Mouse (Mus musculus) kidney, postnatal 10 days (tissue): ENCODE measurements around the gene Ptpra.
"Not testable (repeated sequence)": the region's sequence is repeated elsewhere in the genome, so short reads cannot be mapped to it uniquely, and the experiment has no call there.

ENCODE experiments used
- DNase-seq: peaks from one replicate; pipeline ENCODE4 v3.0.0; 2021; ENCODE audit warnings: mixed read lengths

Gene Ptpra

DNA sequence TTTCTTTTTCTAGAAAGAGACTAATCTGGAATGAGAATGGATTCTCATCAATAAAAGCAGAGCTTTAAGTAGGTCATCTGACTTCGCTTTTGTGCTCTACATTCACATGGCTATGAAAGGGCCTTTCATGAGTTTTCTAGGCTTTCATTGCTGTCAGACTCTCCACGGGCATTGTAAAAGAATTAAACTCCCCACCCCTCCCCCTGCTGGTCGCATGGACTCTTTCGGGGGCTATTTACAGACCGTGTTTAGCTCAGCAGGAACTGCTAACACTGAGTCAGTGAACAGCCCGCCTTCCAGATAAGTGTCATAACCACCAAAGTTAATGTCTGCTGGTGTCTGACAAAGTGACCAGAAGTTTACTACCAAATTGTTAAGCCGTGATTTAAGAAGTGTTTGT is 41.5 kb downstream of the Ptpra start:
- DNase-seq: peak; percentile 24

DNA sequence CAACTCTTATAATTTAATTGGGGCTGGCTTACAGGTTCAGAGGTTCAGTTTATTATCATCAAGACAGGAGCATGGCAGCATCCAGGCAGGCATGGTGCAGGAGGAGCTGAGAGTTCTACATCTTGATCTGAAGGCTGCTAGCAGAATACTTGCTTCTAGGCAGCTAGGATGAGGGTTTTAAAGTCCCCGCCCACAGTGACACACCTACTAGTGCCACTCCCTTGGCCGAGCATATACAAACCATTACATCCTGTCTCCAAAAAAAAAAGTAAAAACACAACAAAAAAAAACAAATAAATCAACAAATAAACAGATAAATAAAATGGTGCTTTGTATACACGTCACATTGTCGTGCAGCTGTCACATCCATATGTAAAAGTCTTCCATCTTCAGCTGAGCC is 45.0 kb downstream of the Ptpra start:
- DNase-seq: not testable (repeated sequence)

DNA sequence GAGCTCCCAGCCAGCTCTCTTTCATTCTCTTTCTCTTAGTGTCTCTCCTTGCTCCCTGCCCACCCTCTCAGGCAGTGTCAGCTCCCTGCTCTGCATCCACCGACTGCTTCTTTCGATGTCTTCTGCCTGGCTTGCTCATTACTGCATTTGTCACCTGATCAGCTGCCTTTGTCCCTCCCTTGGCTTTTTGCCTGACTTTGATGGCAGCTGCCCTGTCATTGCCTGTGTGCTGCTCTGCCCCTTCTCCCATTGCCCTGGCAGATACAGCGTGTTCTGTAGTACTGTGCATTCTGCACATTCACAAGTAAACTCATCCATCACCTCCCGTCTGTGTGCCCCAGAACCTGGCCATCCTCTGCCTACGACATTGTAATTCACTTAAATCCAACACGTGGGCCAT is 46.0 kb downstream of the Ptpra start:
- DNase-seq: peak; percentile 16

DNA sequence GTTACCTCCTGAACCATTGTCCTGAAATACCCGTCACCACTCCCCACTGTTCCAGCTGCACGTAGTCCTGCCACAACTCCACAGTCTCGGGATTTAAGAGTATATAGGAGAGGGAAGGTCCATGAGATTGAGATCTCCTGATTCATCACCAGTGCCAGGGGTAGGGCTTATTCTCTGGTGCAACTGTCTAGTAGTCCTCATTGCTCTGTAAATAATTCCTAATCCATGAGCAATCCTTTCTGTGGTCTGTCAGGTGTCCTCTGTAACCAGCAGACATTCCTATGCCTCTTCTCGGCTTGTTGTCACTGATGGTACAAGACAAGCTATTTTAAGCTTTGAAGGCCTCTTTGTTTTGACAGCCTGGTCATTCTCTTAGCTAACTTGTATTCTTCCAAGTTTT is 46.9 kb downstream of the Ptpra start:
- no peak for DNase-seq

DNA sequence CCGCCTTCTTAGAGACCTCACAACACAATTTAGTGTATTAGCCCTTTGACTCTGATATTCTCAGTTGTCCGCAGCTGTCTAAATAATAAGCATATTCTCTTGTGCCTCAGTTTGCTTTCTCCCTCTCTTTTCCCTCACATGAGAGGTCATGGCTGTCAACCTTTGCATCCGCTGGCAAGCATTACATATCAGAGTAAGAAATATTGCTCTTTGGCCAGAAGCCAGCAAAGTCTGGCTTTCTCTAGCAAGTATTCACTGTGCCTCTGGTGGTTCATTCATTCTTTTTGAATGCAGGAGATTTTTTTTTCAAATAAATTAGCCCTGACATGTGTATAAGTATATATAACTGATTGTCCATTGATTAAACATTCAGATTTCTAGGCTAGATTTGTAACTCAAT is 49.5 kb downstream of the Ptpra start:
- peak; percentile 70 for DNase-seq

DNA sequence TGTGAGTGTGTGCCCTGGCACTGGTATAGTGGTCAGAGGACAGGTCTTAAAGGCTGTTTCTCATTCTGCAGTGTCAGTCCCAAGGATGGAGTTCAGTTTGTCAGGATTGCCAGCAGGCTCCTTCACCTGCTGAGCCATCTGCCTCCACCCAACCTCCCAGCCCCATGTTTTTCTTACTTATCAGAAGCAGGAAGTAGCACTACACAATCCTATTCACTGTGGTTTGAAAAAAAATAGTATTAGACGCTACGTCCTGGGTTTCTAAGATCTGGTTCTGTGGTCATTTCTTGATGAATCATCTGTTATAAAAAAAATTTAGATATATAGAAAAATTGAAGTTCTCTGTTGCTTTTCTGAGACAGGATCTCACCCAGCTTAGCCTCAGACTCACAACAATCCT is 51.5 kb downstream of the Ptpra start:
- DNase-seq: no peak

DNA sequence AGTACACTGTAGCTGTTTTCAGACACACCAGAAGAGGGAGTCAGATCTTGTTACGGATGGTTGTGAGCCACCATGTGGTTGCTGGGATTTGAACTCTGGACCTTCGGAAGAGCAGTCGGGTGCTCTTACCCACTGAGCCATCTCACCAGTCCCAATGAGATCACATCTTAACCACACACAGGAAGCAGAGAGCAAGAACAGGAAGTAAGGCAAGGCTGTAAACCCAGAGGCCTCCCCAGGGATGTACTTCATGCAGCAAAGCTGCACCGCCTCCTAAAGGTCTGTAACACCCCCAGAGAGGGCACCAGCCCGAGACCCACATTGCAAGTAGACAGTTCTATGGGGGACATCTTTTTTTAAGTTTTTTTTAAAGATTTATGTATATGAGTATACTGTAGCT is 61.5 kb downstream of the Ptpra start:
- not testable (repeated sequence) for DNase-seq

DNA sequence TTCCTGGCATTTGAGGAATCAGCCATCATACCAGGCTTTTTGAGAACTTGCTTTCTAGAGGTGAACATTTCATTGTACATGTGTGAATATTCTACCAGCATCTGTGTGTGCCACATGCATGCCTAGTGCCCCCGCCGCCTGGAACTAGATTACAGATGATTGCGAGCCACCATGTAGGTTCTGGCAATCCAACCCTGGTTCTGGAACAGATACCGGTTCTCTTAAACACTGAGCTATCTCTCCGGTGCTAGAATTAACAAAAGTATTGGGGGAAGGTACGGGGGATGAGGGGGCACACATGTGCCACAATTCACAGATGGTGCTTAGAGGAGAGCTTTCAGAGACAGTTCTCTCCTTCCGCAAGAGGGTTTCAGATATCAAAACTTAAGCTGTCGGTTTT is 63.8 kb downstream of the Ptpra start:
- DNase-seq: no peak

DNA sequence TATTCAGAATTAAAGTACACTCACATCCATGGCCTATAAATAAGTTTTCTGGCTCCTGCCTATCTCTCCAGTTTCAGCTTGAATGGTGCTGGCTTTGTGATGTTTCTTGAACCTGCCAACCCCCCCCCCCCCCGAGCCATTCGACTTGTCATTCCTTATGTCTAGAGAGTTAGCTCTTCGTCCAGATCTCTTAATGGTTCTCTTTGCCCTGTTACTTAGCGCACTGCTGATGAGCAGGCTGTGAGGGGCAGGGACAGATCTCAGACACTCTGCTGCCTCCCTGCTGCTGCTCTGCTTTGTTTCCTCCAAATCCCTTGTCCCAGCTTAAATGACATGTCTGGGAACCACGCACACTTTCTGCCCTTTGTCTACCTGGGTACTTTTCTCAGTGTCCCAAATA is 65.7 kb downstream of the Ptpra start:
- DNase-seq: no peak

DNA sequence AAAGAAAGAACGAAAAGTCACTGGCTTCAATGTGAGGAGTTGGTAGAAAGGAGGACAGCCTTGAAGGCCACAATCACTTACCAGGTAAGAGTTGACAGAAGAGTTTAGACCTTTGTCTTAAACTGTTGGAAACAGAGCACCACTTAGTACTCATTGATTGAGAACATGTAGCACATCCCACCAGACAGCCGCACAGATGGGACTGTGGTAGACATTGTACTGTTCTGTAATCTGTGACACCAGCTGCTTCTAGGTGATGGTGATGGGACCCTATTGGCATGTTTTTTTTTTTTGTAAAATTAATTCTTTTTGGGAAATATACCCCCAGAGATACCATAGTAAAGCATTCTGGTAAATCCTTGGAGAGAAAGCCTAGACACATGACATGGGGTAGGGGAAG is 71.8 kb downstream of the Ptpra start:
- DNase-seq: no peak

DNA sequence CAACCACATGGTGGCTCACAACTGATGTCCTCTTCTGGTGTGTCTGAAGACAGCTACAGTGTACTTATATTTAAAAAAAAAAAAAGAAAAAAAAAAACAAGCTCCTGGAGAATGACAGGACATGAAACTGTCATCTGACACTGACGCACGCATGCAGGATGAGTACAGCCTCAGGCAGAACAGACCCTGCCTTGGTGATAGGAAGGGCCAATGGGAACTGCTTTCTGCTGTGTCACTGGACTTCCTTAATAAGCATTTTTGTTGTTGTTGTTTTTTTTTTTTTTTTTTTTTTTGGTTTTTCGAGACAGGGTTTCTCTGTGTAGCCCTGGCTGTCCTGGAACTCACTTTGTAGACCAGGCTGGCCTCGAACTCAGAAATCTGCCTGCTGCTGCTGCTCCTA is 75.4 kb downstream of the Ptpra start:
- DNase-seq: not testable (repeated sequence)

DNA sequence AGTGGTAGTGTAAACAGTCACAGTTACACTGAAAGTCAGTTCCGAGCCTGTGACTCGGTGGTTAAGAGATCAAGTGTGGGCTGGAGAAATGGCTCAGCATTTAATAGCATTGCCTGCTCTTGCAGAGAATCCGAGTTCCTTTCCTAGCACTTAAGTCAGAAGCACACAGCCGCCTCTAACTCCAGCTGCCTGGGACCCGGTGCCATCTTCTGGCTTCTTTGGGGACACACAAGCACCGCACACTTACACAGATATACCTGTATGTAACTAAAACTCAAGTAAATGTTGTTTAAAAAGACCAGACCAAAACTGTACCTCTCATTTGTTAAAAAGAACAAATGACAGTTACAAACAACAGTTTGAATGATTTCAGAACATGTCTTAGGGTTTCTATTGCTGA is 78.4 kb downstream of the Ptpra start:
- no peak for DNase-seq

DNA sequence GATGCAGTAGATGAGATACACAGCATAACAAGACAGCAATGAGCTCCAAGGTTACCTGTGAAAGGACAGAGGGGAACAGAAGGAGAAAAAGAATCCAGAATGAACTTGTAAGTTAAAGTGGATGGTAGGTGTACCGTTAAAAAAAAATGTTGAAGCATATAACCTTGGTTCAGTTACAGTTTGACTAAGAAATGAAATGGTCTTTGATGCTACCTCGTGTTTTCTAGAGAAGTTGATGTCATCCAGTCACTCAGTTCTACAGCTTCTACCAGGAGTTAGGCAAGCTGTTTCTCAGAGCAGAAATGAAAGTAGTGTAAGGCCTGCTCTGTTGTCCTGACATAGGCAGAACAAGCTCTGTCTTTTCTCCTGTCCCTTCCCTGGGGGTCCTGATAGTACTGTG is 79.2 kb downstream of the Ptpra start:
- DNase-seq: no peak

DNA sequence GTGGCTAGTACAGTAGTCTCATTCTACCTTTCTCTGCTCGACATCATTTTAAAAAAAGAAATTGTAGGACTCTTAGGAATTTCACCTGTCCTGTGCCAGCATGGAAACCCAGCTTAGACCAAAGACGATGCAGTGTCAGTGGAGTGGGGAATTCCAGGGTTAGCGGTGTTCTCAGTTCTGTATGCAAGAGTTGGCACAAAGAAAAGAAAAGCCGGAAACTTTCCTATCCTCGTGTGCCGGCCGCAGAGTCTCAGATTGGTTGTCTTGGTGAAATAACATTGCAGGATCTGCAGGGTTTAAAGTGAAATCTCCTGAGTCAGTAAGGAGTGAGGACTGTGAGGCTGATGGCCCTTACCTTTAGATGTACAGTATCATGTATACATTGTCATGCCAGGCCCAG is 79.8 kb downstream of the Ptpra start:
- DNase-seq: no peak

DNA sequence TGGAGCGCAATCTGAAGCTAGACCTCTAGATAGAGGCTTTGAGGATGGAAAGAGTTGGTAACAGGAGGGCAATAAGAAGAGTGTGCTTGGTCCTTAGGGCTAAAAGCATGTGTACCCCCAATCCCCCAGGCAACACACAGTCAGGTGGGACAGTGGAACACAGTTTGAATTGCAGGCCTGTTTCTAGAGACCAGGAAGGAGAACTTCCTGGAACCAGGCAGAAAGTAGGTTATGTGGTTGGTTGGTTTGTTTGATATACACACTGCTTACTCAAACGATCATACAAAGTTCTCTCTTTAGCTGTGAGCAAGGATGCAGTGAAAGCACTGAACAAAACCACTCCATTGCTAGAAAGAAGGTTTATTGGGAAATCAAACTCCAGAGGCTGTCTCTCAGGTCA is 82.1 kb downstream of the Ptpra start:
- DNase-seq: no peak

DNA sequence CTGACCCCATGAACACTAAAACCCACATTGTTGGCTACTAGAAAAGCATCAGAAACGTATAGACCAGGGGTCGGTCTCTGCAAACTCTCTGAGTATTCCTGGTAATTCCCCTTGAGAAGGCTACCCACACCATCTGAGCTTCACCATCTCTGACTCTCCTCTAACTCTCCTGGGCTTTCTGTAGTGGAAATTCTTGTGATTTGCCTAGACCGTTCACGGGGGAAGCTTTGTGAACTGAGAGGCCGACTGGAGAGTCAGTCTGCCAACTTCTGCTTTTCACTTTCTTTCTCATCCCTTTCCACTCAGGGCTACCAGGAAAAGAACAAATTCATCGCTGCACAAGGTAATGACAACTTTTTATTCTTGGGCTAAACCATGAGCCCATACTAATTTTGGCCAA is 84.9 kb downstream of the Ptpra start:
- no peak for DNase-seq

DNA sequence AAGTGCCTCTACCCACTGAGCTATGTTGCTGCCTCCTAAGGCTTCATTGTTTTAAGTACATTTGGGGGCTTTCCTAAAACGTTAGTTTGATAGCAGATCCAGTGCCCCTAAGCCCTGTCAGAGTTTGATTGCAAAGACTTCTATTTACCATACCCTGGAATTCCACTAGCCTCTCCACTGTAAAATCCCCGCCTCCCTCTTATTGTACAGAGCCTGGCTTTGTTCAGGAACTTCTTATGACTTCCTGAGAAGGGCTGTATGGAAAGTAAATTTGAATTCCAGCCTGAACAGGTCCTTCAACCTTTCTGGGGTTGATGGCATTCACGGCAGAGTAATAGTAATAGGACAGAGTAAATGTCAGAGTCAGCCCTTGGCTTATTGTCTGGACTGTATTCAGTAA is 86.8 kb downstream of the Ptpra start:
- DNase-seq: no peak

DNA sequence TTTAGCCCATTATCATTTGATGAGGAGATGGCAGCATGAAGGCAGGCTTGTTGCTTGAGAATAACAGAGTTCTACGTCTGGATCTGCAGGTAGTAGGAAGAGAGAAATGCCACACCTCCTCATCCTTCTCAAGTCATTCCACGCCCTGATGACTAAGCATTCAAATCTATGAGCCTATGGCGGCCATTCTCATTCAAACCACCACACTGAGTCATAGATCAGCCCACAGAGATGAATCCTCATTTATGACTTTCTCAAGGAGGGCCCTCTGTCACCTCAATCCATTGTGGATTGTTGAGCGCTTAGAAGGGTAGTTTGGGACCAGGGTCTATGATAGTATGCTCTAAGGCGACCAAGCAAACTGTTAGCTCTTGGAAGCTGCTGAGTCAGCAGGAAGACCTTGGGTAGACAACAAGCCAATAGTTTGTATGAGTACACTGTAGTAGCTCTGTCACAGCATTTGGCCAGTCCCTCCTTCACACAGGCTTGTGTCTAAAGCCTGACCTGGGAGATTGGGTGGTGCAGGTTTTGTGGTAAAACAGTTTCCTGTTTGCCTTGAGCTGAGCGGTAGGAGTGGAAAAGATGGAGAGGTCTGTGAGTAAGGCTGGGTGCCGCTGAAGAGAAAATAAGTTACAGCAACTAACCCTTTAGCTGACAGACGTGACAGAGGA is 88.9 kb downstream of the Ptpra start:
- no peak for DNase-seq

DNA sequence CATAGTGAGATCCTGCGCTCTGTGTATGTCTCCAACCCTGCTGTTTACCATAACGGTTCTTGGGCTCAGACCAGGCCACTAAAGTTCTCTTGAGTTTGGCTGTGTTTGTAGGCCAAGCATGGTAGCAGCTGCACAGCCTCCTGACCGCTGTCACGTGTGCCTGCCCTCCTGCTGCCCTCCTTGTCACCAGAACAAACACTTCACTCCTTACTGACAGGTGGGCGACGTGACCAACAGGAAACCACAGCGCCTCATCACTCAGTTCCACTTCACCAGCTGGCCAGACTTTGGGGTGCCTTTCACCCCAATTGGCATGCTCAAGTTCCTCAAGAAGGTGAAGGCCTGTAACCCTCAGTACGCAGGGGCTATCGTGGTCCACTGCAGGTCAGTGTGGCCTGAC is 90.2 kb downstream of the Ptpra start:
- DNase-seq: no peak

DNA sequence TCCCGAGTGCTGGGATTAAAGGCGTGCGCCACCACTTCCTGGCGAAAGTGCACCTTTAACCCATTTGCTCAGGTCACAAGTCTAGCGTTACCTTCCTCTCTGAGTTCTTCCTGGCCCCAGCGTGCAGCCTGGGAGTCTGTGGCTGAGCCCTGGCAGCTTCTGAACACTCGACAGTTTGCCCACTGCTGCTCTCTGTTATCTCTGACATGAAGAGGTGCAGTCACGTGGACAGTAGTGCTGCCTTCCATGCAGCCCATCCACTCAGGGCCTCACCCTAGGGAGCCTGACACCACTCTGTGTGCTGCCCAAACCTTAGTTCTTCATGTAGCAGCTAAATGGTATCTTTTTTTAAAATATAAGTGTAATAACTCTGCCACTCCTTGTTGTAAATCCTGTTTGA is 96.9 kb downstream of the Ptpra start:
- DNase-seq: no peak

DNA sequence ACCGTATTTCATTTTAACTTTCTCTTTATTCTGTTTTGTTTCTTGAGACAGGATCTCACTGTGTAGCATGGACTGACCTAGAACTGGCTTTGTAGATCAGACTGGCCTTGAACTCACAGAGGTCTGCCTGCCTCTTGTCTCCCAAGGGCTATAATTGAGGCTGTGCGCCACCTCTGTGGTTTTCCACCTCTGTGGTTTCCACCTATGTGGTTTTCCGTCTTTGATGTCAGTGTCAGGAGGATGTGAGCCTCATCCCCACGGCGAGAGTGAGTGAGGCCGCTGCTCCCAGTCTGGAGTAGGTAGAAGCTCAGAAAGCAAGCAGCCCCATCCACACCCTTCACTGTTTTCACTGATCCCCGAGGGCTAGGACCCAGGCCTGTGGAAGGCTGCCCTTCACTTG is 104.8 kb downstream of the Ptpra start:
- no peak for DNase-seq

DNA sequence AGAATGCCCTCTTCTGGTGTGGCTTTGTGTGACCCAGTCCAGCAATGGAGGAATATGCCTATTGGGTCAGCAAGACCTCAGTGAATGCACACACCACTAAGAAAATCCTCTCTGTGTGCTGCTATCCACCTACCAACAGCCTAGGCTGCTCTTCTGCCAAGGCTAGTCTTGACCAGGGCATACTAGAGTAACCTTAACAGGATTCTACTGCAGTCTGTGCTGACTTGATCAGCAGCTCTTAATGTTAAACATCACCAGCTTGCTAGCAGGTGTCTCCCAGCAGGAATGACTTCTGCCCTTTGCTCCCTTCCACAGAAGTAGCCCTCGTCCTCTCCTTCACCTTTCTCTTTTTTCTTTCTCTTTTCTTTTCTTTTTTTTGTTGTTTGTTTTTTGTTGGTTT is 106.2 kb downstream of the Ptpra start:
- DNase-seq: no peak

DNA sequence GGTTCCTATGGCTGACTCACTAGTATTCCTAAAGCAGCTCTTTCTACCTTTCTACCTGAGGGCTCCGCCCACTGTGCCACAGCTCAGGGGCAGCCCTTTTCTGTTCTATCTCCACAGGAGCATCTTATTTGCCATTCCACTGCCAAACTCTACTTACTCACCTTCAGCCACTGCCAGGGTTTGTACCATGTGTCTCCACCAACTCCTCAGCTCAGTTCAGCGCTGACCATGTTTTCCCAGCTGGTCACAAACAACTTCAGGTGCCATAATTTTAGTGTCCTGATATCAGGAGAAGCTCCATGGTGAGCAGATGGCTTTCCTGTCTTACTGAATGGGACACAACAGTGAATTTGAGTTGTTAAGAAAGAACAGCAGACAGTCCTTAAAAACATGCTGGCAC is 107.4 kb downstream of the Ptpra start:
- no peak for DNase-seq

DNA sequence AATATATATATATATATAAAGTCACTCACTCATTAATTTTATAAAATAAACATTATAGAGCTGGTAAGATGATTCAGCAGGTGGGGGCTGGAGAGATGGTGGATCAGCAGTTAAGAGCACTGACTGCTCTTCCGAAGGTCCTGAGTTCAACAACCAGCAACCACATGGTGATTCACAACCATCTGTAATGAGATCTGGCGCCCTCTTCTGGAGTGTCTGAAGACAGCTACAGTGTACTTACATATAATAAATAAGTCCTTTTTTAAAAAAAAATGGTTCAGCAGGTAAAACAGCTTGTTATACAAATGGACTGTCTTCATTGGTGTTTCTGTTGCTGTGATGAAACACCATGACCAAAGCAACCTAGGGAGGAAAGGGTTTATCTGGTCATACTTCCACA is 107.9 kb downstream of the Ptpra start:
- no peak for DNase-seq

DNA sequence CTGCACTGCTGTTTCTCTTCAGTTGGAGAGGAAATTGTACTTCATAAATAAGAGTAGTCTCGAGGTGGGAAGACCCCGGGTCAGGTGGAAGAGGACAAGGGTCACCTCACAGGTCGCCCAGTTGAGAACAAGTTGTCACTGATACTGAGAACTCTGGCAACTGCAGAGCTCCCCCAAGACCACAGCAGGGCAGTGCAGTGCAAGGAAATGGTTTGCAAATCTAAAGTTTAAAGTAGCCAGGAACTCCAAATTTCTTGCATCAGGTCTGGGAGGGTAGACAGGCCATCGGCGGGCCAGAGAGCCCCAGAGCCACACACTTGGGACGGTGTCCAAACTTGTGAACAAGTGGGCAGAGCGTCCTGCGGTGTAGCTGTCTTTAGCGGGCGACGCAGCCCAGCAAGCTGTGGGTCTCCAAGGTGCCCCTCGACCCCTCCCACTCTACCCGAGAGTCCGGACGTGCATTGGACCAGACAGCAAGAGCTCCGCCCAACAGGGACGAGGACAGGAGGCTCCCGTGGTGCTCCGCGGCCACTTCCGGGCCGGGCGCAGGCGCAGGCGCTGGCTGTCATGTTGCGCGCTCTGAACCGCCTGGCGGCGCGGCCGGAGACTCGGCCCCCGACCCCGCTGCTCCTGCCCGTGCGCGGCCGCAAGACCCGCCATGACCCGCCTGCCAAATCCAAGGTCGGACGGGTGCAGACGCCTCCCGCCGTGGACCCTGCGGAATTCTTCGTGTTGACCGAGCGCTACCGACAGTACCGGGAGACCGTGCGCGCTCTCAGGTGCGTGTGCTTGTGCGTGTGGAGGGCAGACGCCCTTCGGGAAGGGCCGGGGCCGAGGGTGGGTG is 113.4 kb downstream of the Ptpra start, which contains the start of gene Mrps26:
Gene Mrps26, plus strand, starts transcription at position 531 of the 844 bp plus-strand sequence.
- peak; percentile 95 for DNase-seq
